12 mouse cellular contexts compared by ENCODE assay signal in genomic region chr11:82931161-82931560, GRCm38 (mm10). TPM values are rescaled to one million over a fixed set of nuclear protein-coding genes. Genes with fewer than 3 reads are reported as not detected.
DNase-seq lines count a peak whose midpoint lies in the region; ATAC-seq and TF ChIP-seq lines count a peak whose summit lies in the region.
"Not testable (repeated sequence)": the region's sequence is repeated elsewhere in the genome, so short reads cannot be mapped to it uniquely, and the experiment has no call there.
"Had no signal": no experiment of that assay in that cellular context is flagged by ENCODE, and none has a peak within 500 bp of the region (broad histone marks: within the 10 kb centered on the region; RNA-seq: fewer than 3 reads in every experiment).

No protein-coding gene starts in this region.

- H3K4me2 ChIP-seq in forebrain, embryonic 11.5 days (ENCODE audit: low read depth, low read length, severe bottlenecking) = peak overlapping the region; percentile 96
- peak overlapping the region; percentile 78 for H3K4me2 ChIP-seq in heart, embryonic 13.5 days
- peak overlapping the region; percentile 81 for H3K4me2 ChIP-seq in hindbrain, postnatal 0 days (ENCODE audit: low read depth, low read length)
- H3K4me2 ChIP-seq in liver, embryonic 14.5 days (ENCODE audit: low read depth) = peak overlapping the region; percentile 52
- peak overlapping the region; percentile 96 for H3K4me2 ChIP-seq in midbrain, embryonic 12.5 days (replicated peaks)

- not testable (repeated sequence) for H3K36me3 ChIP-seq in forebrain, embryonic 11.5 days (ENCODE audit: control insufficient read depth, insufficient read depth, low read length); hindbrain, postnatal 0 days (ENCODE audit: insufficient read depth, low read length); liver, embryonic 14.5 days (replicated peaks; ENCODE audit: control insufficient read depth, insufficient read depth, low read depth); midbrain, embryonic 12.5 days
- H3K36me3 ChIP-seq in heart, embryonic 13.5 days = peaks cover 80% of the 10 kb centered on the region

- peaks cover 48% of the 10 kb centered on the region for H3K27me3 ChIP-seq in forebrain, embryonic 11.5 days (ENCODE audit: control insufficient read depth, insufficient read depth, low read length)
- H3K27me3 ChIP-seq in heart, embryonic 13.5 days (replicated peaks) = peaks cover 45% of the 10 kb centered on the region
- peaks cover 25% of the 10 kb centered on the region for H3K27me3 ChIP-seq in hindbrain, postnatal 0 days (ENCODE audit: insufficient read depth, low read length)
- H3K27me3 ChIP-seq in liver, embryonic 14.5 days (ENCODE audit: control insufficient read depth, insufficient read depth, low read length) = peaks cover 71% of the 10 kb centered on the region
- peaks cover 84% of the 10 kb centered on the region for H3K27me3 ChIP-seq in midbrain, embryonic 12.5 days

- not testable (repeated sequence) for H3K27ac ChIP-seq in forebrain, embryonic 11.5 days (ENCODE audit: low read depth, low read length); heart, embryonic 13.5 days (replicated peaks); hindbrain, postnatal 0 days; layer of hippocampus, adult 2 months; liver, embryonic 14.5 days; midbrain, embryonic 12.5 days (replicated peaks)

- peak; percentile 14 for DNase-seq in adrenal gland, postnatal 14 days
- not testable (repeated sequence) for DNase-seq in forebrain, embryonic 11.5 days (ENCODE audit: low spot score); layer of hippocampus, adult 2 months (ENCODE audit: low spot score in 2 of 2); liver, embryonic 14.5 days (ENCODE audit: low read depth in 3 of 3, low spot score in 3 of 3)
- peak; percentile 24 for DNase-seq in hindbrain, postnatal 0 days (ENCODE audit: low spot score)
- DNase-seq in retina, postnatal 1 day = peak; percentile 34

- peak overlapping the region; percentile 45 for H3K4me3 ChIP-seq in forebrain, embryonic 11.5 days (ENCODE audit: low read depth, low read length)
- H3K4me3 ChIP-seq in heart, embryonic 13.5 days = peak overlapping the region; percentile 56
- H3K4me3 ChIP-seq in hindbrain, postnatal 0 days (ENCODE audit: low read length) = peak overlapping the region; percentile 52
- H3K4me3 ChIP-seq in layer of hippocampus, adult 2 months = peak overlapping the region; percentile 48
- H3K4me3 ChIP-seq in liver, embryonic 14.5 days (ENCODE audit: insufficient read depth in 1 of 2, low read depth in 2 of 2, low read length in 2 of 2) = peak overlapping the region in 1 of 2 experiments; percentile 40; a peak in 2 of 4 replicates
- peak overlapping the region; percentile 53 for H3K4me3 ChIP-seq in midbrain, embryonic 12.5 days

- H3K4me1 ChIP-seq in forebrain, embryonic 11.5 days (replicated peaks; ENCODE audit: control insufficient read depth, insufficient read depth, low read length); hindbrain, postnatal 0 days (ENCODE audit: insufficient read depth, low read length); liver, embryonic 14.5 days (replicated peaks; ENCODE audit: control insufficient read depth in 2 of 2, insufficient read depth in 2 of 2, low read length in 1 of 2); midbrain, embryonic 12.5 days: not testable (repeated sequence)
- H3K4me1 ChIP-seq in heart, embryonic 13.5 days = peaks cover 11% of the 10 kb centered on the region

- ATAC-seq in forebrain, embryonic 11.5 days (replicated peaks; ENCODE audit: low FRiP score); heart, embryonic 13.5 days (ENCODE audit: extremely low read depth, insufficient number of reproducible peaks, low FRiP score, low TSS enrichment); hindbrain, postnatal 0 days; liver, embryonic 14.5 days (ENCODE audit: insufficient read depth); midbrain, embryonic 12.5 days (ENCODE audit: low FRiP score, low read depth): not testable (repeated sequence)

- not testable (repeated sequence) for TF ChIP-seq EP300 in liver, embryonic 14.5 days (IDR thresholded peaks at IDR 0.05; ENCODE audit: low read depth)

- not testable (repeated sequence) for H3K9me3 ChIP-seq in forebrain, embryonic 11.5 days (ENCODE audit: control insufficient read depth, low read length); heart, embryonic 13.5 days; hindbrain, postnatal 0 days (ENCODE audit: low read length); liver, embryonic 14.5 days (ENCODE audit: control insufficient read depth, low read length); midbrain, embryonic 12.5 days

- TF ChIP-seq CTCF in hindbrain, postnatal 0 days (IDR thresholded peaks at IDR 0.05; ENCODE audit: low read depth); layer of hippocampus, adult 2 months (conservative IDR thresholded peaks at IDR 0.05); liver, embryonic 14.5 days (IDR thresholded peaks at IDR 0.05; ENCODE audit: low read depth): not testable (repeated sequence)

- H3K9ac ChIP-seq in forebrain, embryonic 11.5 days (ENCODE audit: low read length) = peak overlapping the region; percentile 37; the same call in 1 of the 2 replicates
- H3K9ac ChIP-seq in heart, embryonic 13.5 days = peak overlapping the region; percentile 84
- H3K9ac ChIP-seq in hindbrain, postnatal 0 days (replicated peaks; ENCODE audit: low read length) = peak overlapping the region; percentile 45; the same call in 1 of the 2 replicates
- not testable (repeated sequence) for H3K9ac ChIP-seq in liver, embryonic 14.5 days (replicated peaks)
- peak overlapping the region; percentile 49 for H3K9ac ChIP-seq in midbrain, embryonic 12.5 days (replicated peaks)

- WGBS in forebrain, embryonic 11.5 days = 1% methylated on average over 60 of the region's 63 CpGs
- 3% methylated on average over 45 of the region's 63 CpGs for WGBS in heart, embryonic 13.5 days
- 4% methylated on average over 47 of the region's 63 CpGs for WGBS in hindbrain, postnatal 0 days
- WGBS in liver, embryonic 14.5 days (ENCODE audit: insufficient replicate concordance) = 3% methylated on average over 61 of the region's 63 CpGs
- under 1% methylated on average over 52 of the region's 63 CpGs for WGBS in midbrain, embryonic 12.5 days

RNA-seq across cellular contexts. Expression of gene Slfn5, which starts 20.0 kb away (rescaled TPM):
- total RNA-seq in adrenal gland, postnatal 14 days (2021) = 56.2 and 66.5 TPM in 2 replicates
- 0.28 and 0.40 TPM in 2 replicates for polyA plus RNA-seq in forebrain, embryonic 11.5 days (2014; fragmentation: Nextera tagmentation; extraction: Ambion mirVana)
- 3.5 and 4.4 TPM in 2 replicates for polyA plus RNA-seq in heart, embryonic 13.5 days (2015; fragmentation: Nextera tagmentation; extraction: Ambion mirVana)
- total RNA-seq in hindbrain, postnatal 0 days (2014; rRNA removed) = 1.8 and 2.2 TPM in 2 replicates
- 2.1 and 2.4 TPM in 2 replicates for polyA plus RNA-seq in hindbrain, postnatal 0 days (2015; fragmentation: Nextera tagmentation; extraction: Ambion mirVana)
- 1 to 10 TPM; 2.5 to 4.0 TPM for total RNA-seq in layer of hippocampus, adult 2 months (2021)
- polyA plus RNA-seq in liver, embryonic 14.5 days (2012; rRNA removed) = 0.31 and 0.54 TPM in 2 replicates
- 0.81 and 0.84 TPM in 2 replicates for polyA plus RNA-seq in liver, embryonic 14.5 days (2014; fragmentation: Nextera tagmentation; extraction: Ambion mirVana)
- polyA plus RNA-seq in midbrain, embryonic 12.5 days (2016; fragmentation: Nextera tagmentation; extraction: Ambion mirVana) = 0.80 and 0.83 TPM in 2 replicates

RNA-seq across cellular contexts. Expression of gene Unc45b, which starts 20.8 kb away (rescaled TPM):
- total RNA-seq in adrenal gland, postnatal 14 days (2021) = 18.7 and 24.2 TPM in 2 replicates
- 0.20 and 0.41 TPM in 2 replicates for polyA plus RNA-seq in forebrain, embryonic 11.5 days (2014; fragmentation: Nextera tagmentation; extraction: Ambion mirVana)
- 157 and 170 TPM in 2 replicates for polyA plus RNA-seq in heart, embryonic 13.5 days (2015; fragmentation: Nextera tagmentation; extraction: Ambion mirVana)
- 0.42 and 4.5 TPM in 2 replicates for total RNA-seq in hindbrain, postnatal 0 days (2014; rRNA removed)
- polyA plus RNA-seq in hindbrain, postnatal 0 days (2015; fragmentation: Nextera tagmentation; extraction: Ambion mirVana) = 2.4 and 3.4 TPM in 2 replicates
- total RNA-seq in layer of hippocampus, adult 2 months (2021) = 1 to 10 TPM in 1 of 2 experiments, under 1 TPM in 1; 0.66 to 1.4 TPM
- polyA plus RNA-seq in liver, embryonic 14.5 days (2012; rRNA removed) = 0.21 and 0.45 TPM in 2 replicates
- 0.57 and 0.95 TPM in 2 replicates for polyA plus RNA-seq in liver, embryonic 14.5 days (2014; fragmentation: Nextera tagmentation; extraction: Ambion mirVana)
- 0.89 and 0.93 TPM in 2 replicates for polyA plus RNA-seq in midbrain, embryonic 12.5 days (2016; fragmentation: Nextera tagmentation; extraction: Ambion mirVana)
- total RNA-seq: megakaryocyte-erythroid progenitor cell, adult 5-6 weeks had no signal

RNA-seq across cellular contexts. Expression of gene Nle1, which starts 22.9 kb away (rescaled TPM):
- 17.7 and 26.5 TPM in 2 replicates for total RNA-seq in adrenal gland, postnatal 14 days (2021)
- polyA plus RNA-seq in forebrain, embryonic 11.5 days (2014; fragmentation: Nextera tagmentation; extraction: Ambion mirVana) = 31.9 and 34.8 TPM in 2 replicates
- polyA plus RNA-seq in heart, embryonic 13.5 days (2015; fragmentation: Nextera tagmentation; extraction: Ambion mirVana) = 20.9 and 21.2 TPM in 2 replicates
- total RNA-seq in hindbrain, postnatal 0 days (2014; rRNA removed) = 23.5 and 34.2 TPM in 2 replicates
- polyA plus RNA-seq in hindbrain, postnatal 0 days (2015; fragmentation: Nextera tagmentation; extraction: Ambion mirVana) = 26.0 and 27.2 TPM in 2 replicates
- total RNA-seq in layer of hippocampus, adult 2 months (2021) = 10 to 100 TPM; 46.0 to 48.8 TPM
- 26.1 and 27.2 TPM in 2 replicates for polyA plus RNA-seq in liver, embryonic 14.5 days (2012; rRNA removed)
- 11.9 and 13.8 TPM in 2 replicates for polyA plus RNA-seq in liver, embryonic 14.5 days (2014; fragmentation: Nextera tagmentation; extraction: Ambion mirVana)
- 33.8 and 33.9 TPM in 2 replicates for polyA plus RNA-seq in midbrain, embryonic 12.5 days (2016; fragmentation: Nextera tagmentation; extraction: Ambion mirVana)

RNA-seq across cellular contexts. Expression of gene Fndc8, which starts 39.2 kb away (rescaled TPM):
- total RNA-seq in adrenal gland, postnatal 14 days (2021) = 0.15 and 0.23 TPM in 2 replicates
- 0.44 and 0.48 TPM in 2 replicates for polyA plus RNA-seq in forebrain, embryonic 11.5 days (2014; fragmentation: Nextera tagmentation; extraction: Ambion mirVana)
- polyA plus RNA-seq in heart, embryonic 13.5 days (2015; fragmentation: Nextera tagmentation; extraction: Ambion mirVana) = 0.07 and 0.22 TPM in 2 replicates
- not detected in 2 replicates for total RNA-seq in hindbrain, postnatal 0 days (2014; rRNA removed)
- polyA plus RNA-seq in hindbrain, postnatal 0 days (2015; fragmentation: Nextera tagmentation; extraction: Ambion mirVana) = 0.13 TPM in 1 of 2 replicates, not detected in the other
- total RNA-seq in layer of hippocampus, adult 2 months (2021) = not detected
- 0.07 and 0.09 TPM in 2 replicates for polyA plus RNA-seq in liver, embryonic 14.5 days (2012; rRNA removed)
- polyA plus RNA-seq in liver, embryonic 14.5 days (2014; fragmentation: Nextera tagmentation; extraction: Ambion mirVana) = 0.04 and 0.18 TPM in 2 replicates
- 0.27 and 0.64 TPM in 2 replicates for polyA plus RNA-seq in midbrain, embryonic 12.5 days (2016; fragmentation: Nextera tagmentation; extraction: Ambion mirVana)
- total RNA-seq: heart, adult 8-10 months; layer of hippocampus, postnatal 10 days; left cerebral cortex, postnatal 4 days; megakaryocyte-erythroid progenitor cell, adult 5-6 weeks had no signal

RNA-seq across cellular contexts. Expression of gene Rad51d, which starts 40.7 kb away (rescaled TPM):
- 15.0 and 15.4 TPM in 2 replicates for total RNA-seq in adrenal gland, postnatal 14 days (2021)
- polyA plus RNA-seq in forebrain, embryonic 11.5 days (2014; fragmentation: Nextera tagmentation; extraction: Ambion mirVana) = 15.6 and 17.4 TPM in 2 replicates
- 12.2 and 12.4 TPM in 2 replicates for polyA plus RNA-seq in heart, embryonic 13.5 days (2015; fragmentation: Nextera tagmentation; extraction: Ambion mirVana)
- 8.9 and 11.4 TPM in 2 replicates for total RNA-seq in hindbrain, postnatal 0 days (2014; rRNA removed)
- polyA plus RNA-seq in hindbrain, postnatal 0 days (2015; fragmentation: Nextera tagmentation; extraction: Ambion mirVana) = 9.7 TPM in 2 replicates
- total RNA-seq in layer of hippocampus, adult 2 months (2021) = 10 to 100 TPM; 15.1 to 16.4 TPM
- polyA plus RNA-seq in liver, embryonic 14.5 days (2012; rRNA removed) = 2.8 and 3.5 TPM in 2 replicates
- 5.8 and 6.8 TPM in 2 replicates for polyA plus RNA-seq in liver, embryonic 14.5 days (2014; fragmentation: Nextera tagmentation; extraction: Ambion mirVana)
- polyA plus RNA-seq in midbrain, embryonic 12.5 days (2016; fragmentation: Nextera tagmentation; extraction: Ambion mirVana) = 12.8 and 14.1 TPM in 2 replicates

Comparison
In these comparisons a context has a peak if more than half of its experiments do, and no peak if none do; other contexts are left out.
1. RNA of gene Unc45b, which starts 20.8 kb away (polyA plus RNA-seq): 157 to 170 TPM in heart, embryonic 13.5 days; 2.4 to 3.4 TPM in hindbrain, postnatal 0 days, 0.21 to 0.95 TPM in liver, embryonic 14.5 days, 0.89 to 0.93 TPM in midbrain, embryonic 12.5 days and 0.20 to 0.41 TPM in forebrain, embryonic 11.5 days; every median in the first group is over 10 times any median in the second.
2. Peak in every context shown above with its lines, with median percentiles within 50 percentile points of each other: H3K4me2 ChIP-seq.